Mouse (Mus musculus) embryonic fibroblast, embryonic 13.5 days (primary cell): ENCODE measurements around the gene 2010300C02Rik. TPM values are rescaled to one million over a fixed set of nuclear protein-coding genes. Genes with fewer than 3 reads are reported as not detected.
"Not testable (repeated sequence)": the region's sequence is repeated elsewhere in the genome, so short reads cannot be mapped to it uniquely, and the experiment has no call there.

Experiments used
- H3K27ac ChIP-seq: 2 replicates; pipeline ENCODE4 v1.5.1; 2012; ENCODE audit warnings: low read length, control low read depth, inconsistent platforms; ENCODE audit not compliant: insufficient read depth
- H3K4me1 ChIP-seq: 2 replicates; pipeline ENCODE4 v1.6.1; 2011; ENCODE audit warnings: low read length; ENCODE audit not compliant: control insufficient read depth, insufficient read depth
- H3K4me3 ChIP-seq: 2 replicates; pipeline ENCODE4 v1.5.1; 2011; ENCODE audit warnings: mild to moderate bottlenecking, control low read depth, low read length; ENCODE audit not compliant: insufficient read depth
- CTCF ChIP-seq: IDR thresholded peaks from 2 replicates; pipeline ENCODE4 v1.5.1; 2011; ENCODE audit warnings: mild to moderate bottlenecking, control low read depth, low read length, moderate library complexity, borderline replicate concordance; ENCODE audit not compliant: insufficient read depth
- POLR2A ChIP-seq: IDR thresholded peaks from 2 replicates; pipeline ENCODE4 v1.6.1; 2011; ENCODE audit warnings: low read depth, mild to moderate bottlenecking, control low read depth, low read length, moderate library complexity
- polyA plus RNA-seq: library from polyadenylated mRNA; stranded (reverse); fragments of >200 nt; gene quantifications from 2 replicates; pipeline ENCODE4 v1.2.4, GENCODE M21; 2011; ENCODE audit warnings: low read depth; ENCODE audit not compliant: missing spikeins, insufficient read length

2010300C02Rik gene
- polyA plus RNA-seq, 1 experiment, result 0.18 TPM

DNA sequence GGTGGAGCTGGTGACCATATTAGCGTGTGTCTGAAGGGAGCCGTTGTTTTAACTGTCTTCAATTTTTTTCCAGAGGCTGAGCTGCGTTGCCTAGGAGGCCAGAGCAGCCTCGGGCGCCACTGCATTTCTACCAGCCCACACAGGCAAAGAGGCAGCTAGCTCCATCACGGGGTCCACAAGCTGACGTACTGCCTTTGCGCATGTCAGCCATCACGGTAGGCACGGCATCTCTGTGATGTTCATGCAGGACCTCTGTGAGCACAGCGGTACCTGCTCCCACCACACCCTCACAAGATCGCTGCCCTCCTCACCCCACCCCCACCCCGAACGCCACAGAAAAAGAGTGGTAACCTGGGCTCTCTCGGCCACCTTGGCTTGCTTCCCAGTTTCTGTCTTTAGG, 105.8 kb downstream of the 2010300C02Rik start:
- Histone ChIP-seq H3K27ac (no peak overlapping the region), H3K4me1 (no peaks in the 10 kb centered on the region)
- no peak for TF ChIP-seq CTCF

DNA sequence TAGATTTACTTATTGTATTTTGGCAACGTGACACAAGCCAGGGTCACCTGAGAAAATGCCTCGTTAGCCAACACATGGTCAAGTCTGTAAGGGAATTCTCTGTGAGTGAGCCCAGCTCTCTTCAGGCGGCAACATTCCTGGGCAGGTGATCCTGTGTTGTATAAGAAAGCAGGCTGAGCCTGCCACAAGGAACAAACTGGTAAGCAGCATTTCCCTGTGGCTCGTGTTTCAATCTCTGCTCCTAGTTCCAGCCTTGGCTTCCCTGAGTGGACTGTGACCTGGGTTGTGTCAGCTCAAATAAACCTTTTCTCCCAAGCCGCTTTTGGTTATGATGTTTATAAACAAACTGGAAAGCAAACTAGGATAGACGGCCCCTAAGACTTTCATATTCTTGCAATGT, 108.9 kb downstream of the 2010300C02Rik start:
- no peaks in the 10 kb centered on the region for H3K4me1 ChIP-seq
- H3K4me3 ChIP-seq, result no peak overlapping the region
- H3K27ac ChIP-seq, result no peak overlapping the region
- TF ChIP-seq POLR2A (no peak), CTCF (no peak)

More for the DNA sequence above, 105.8 kb downstream of the 2010300C02Rik start:
- no peak overlapping the region for H3K4me3 ChIP-seq

DNA sequence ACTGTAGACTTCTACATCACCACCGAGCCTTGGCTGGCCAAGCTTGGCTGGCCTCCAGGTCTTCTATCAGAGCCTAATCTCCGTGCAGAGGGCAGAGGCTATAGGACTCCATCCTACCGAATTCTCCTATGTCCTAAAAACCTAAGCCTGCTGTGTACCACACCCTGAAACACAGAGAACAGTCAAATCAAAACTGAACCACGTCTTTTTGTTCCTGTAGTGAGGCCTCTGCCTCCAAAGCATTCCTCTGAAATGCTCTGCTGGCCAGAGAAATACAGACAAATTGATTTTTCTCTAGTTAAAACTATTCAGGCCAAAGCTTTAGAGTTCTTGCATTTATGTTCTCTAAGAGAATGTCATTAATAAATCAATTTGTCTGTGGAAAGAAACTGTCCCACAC, 109.6 kb downstream of the 2010300C02Rik start:
- H3K4me3 ChIP-seq, result no peak overlapping the region
- H3K4me1 ChIP-seq, result no peaks in the 10 kb centered on the region
- no peak for TF ChIP-seq POLR2A
- TF ChIP-seq CTCF, result no peak
- no peak overlapping the region for H3K27ac ChIP-seq

DNA sequence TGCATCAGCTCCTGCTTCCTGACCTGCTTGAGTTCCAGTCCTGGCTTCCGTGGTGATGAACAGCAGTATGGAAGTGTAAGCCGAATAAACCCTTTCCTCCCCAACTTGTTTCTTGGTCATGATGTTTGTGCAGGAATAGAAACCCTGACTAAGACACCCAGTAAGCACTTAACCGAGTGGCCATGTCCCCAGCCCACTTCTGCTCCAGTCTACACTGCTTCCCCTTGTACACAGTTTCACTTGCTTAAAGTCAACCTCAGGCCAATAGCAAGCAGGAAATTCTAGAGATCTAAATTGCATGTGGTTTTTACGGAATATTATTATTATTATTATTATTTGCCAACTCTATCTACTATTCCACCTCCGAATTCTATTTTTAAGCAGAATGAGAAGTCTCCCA, 114.2 kb downstream of the 2010300C02Rik start:
- H3K27ac ChIP-seq, H3K4me3 ChIP-seq, H3K4me1 ChIP-seq: not testable (repeated sequence)

DNA sequence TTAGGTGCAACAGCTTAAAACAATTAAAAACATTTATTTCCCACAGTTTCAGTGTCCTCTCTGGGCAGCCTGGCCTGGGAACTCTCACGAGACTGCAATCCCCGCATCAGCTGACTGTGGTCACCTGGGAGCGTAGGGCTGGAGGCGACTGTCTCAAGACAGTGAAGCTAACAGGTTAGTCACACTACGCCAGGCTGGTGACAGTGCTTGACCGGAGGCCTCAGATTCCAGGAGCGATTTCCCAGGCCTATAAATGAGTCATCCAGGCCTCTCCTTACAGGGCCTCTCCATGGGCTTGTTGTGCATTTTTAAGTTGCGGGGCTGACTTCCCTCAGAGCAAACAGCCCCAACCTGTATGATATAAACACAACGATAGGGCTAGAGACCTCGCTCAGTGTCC, 116.7 kb downstream of the 2010300C02Rik start:
- TF ChIP-seq POLR2A (no peak), CTCF (no peak)
- H3K4me1 ChIP-seq, result no peaks in the 10 kb centered on the region
- H3K27ac ChIP-seq, result no peak overlapping the region
- H3K4me3 ChIP-seq, result no peak overlapping the region

DNA sequence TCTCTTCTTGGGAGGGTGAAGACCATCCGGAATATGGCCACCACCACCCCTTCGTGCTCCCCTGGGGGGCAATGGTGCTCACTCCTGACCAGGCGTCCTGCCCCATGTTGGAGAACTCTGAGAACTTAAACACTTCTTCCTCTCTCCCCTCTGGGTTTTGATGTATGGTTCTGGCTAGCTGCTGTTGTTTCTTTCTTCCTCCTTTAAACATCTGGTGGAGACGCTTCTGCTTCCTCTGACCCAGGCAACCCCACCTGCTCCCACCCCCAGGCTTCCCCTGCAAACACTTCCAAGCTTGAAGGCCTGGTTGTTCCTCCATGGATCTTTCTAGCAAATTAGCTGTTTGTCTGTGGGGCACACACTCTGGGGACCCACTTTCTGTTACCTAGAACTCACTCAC, 117.6 kb downstream of the 2010300C02Rik start:
- H3K27ac ChIP-seq, result no peak overlapping the region
- TF ChIP-seq POLR2A, result no peak
- TF ChIP-seq CTCF, result no peak
- no peaks in the 10 kb centered on the region for H3K4me1 ChIP-seq
- H3K4me3 ChIP-seq, result no peak overlapping the region

DNA sequence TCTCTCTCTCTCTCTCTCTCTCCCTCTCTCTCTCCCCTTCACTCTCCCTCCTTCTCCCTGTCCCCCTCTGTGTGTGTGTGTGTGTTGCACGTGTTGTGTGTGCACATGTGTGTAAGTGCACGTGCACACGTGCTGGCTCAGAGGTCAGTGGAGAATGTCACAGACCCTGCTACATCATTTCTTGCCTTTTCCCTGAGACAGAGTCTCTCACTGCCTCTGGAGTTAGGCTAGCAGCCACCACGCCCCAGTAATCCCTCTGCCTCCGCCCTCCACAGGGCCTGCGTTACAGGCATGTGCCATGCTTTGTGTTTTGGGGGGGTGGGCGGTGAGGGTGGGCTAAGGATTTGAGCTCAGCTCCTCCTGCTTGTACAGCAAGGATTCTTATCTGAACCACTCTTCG, 118.4 kb downstream of the 2010300C02Rik start:
- Histone ChIP-seq H3K27ac (no peak overlapping the region), H3K4me1 (no peaks in the 10 kb centered on the region), H3K4me3 (no peak overlapping the region)
- no peak for TF ChIP-seq CTCF
- no peak for TF ChIP-seq POLR2A

DNA sequence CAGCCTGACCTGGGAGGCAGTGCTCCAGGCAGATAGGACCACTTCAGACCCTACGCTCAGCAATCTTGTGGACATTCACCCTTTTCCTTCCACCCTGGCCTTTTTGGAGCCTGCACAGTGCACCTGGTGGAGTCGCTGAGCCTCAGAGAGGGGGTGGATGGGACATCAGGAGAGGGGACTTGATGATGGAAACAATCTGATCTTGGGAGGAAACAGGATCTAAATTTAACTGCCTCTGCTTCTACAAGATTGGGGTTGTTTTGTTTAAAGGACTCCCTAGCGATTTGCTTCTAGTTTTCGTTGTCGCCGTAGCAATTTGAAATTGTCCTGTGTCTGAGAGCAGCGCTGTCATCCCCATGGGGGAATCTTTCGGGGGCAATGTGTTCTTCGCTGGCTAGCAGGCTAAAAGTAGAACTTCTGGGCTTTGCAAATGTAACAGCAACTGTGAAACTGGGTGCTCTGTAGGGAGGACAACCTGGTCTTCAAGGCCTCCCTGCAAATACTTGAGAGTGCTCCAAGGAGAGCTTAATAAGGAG, 119.2 kb downstream of the 2010300C02Rik start:
- TF ChIP-seq POLR2A, result no peak
- no peak for TF ChIP-seq CTCF
- Histone ChIP-seq H3K4me1 (no peaks in the 10 kb centered on the region), H3K4me3 (no peak overlapping the region), H3K27ac (no peak overlapping the region)

DNA sequence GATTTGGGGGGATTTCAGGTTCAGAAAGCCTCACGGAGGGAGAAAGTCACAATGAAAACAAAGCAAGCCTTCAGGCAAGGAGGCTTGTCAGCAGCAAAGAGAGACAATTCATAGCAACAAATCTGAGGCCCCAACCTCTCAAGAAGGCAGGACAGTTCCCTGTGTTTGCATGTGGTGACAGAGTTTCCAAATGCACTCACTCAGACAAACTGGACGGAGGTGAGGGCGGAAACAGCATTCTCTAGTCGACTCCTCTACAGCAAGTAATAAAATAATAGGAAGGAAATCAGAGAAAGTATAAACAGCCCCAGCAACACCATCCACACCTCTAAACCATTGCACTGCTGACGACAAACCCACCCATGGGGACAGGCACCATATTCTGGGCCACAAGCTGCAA, 120.9 kb downstream of the 2010300C02Rik start:
- no peaks in the 10 kb centered on the region for H3K4me1 ChIP-seq
- TF ChIP-seq CTCF, result no peak
- TF ChIP-seq POLR2A, result no peak
- no peak overlapping the region for H3K4me3 ChIP-seq
- H3K27ac ChIP-seq, result no peak overlapping the region

DNA sequence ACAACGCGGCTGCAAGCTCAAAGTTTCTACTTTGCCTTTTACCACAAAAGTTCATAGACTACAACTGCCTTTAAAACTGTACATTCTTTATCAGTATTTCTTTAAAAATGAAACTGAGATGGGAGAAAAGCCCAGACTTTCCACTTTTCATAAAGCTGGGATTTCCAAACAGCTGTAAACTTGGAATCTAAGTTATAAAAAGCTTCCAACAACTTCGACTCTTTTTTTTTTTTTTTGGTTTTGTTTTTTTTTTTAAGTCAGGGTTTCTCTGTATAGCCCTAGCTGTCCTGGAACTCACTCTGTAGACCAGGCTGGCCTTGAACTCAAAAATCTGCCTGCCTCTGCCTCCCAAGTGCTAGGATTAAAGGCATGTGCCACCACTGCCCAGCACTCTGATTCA, 125.1 kb downstream of the 2010300C02Rik start:
- not testable (repeated sequence) for H3K4me1 ChIP-seq, H3K4me3 ChIP-seq, H3K27ac ChIP-seq

DNA sequence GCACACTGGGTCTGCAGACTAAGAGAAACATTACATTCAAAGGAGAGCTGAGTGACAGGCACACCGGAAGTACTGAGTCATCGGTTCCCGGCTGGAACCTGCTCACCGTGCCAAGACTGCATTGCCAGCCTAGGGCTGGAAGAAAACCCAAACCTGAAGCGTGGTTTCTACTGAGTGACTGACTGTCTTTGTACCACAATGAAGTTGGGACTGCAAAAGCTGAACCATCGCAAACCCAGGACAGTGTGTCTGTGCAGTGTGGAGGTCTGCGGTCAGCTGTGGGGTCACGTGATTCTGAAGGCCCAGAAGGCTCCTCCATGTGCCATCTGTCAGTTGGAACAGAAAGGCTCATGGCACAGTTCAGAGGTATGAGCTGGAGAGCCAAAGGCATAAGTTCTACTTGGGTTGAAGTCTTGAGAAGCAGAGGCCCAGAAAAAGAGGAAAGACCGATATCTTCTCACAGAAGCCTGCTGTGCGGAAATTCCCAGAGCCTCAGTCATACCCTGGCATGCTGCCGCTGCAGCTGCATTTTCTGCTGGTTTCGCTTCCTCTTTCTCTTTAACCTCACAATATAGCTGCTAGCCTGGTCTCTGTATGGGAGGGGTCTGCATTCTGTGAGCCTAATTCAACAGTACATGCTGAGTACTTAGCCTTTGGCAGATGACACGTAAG, 133.9 kb downstream of the 2010300C02Rik start:
- Histone ChIP-seq H3K27ac (peak overlapping the region; percentile 91), H3K4me1 (no peaks in the 10 kb centered on the region; the same call in 1 of the 2 replicates), H3K4me3 (no peak overlapping the region)
- TF ChIP-seq CTCF, result no peak
- TF ChIP-seq POLR2A, result no peak
